Mouse (Mus musculus): ENCODE measurements around the gene Tmod3.

DNA sequence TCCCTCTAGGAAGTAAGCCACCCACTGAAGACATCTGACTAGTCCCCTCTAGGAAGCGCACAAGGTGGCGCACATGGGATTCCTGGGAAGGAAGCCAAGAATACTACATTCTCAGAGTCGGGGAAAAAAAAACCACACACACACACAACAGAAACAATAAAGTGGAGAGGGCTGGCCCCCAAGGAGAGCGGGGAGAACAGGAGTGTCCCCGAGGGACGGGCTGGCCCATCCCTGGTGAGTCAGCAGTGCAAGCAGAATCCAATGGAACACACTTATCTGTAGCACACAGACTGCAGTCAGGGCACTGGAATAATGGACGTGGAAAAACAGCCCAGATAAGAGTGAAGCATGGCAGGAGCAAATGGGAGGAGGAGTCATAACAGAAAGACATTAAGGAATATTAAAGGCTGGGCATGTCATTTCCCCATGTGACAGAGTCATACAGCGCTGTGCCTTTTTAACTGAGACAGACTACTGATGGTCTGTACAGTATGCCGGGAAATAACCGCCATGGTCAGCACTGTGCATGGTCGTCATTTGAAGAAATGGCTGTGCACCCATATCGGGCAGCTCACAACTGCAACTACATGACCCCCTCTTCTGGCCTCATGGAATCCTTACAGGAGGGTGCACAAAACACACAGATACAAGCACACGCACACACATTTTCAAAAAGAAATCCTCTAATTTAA lies 31.9 kb downstream of the Tmod3 start:
- 0 out of 2 replicates have a peak, but pooled peaks have one; percentile 5 for TF ChIP-seq CTCF (IDR thresholded peaks at IDR 0.05; ENCODE audit: low read depth)
- TF ChIP-seq EP300 (IDR thresholded peaks at IDR 0.05; ENCODE audit: low read depth), result peak; percentile 92
